Mouse (Mus musculus): ENCODE measurements around the gene Gse1.

DNA sequence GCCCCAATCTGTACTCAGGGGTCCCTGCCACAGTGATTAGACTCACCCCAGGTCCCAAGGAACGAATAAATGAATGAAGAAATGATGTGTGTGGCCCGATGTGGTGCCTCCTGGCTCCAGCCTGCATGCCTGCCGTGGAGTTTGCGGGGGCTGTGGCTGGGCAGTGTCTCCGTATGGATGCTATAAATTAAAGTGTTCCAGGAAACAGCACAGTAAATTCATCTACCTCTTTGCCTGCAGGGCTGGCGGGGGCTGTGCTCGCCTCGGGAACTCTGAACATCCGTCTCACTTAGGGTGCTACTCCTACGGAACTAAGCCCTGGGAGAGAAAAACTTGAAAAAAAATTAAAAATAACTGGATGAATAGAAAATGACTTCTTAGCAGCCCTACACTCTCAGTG lies 123.8 kb downstream of the Gse1 start:
- no peak for TF ChIP-seq USF1 (IDR thresholded peaks at IDR 0.05; ENCODE audit: low read depth)
- no peak for TF ChIP-seq POLR2A (IDR thresholded peaks at IDR 0.05; ENCODE audit: insufficient read length, low read depth)
- TF ChIP-seq E2F4 (IDR thresholded peaks at IDR 0.05; ENCODE audit: insufficient read depth): no peak
- TF ChIP-seq CEBPB (IDR thresholded peaks at IDR 0.05; ENCODE audit: insufficient read depth, poor library complexity, severe bottlenecking): no peak
- no peak for TF ChIP-seq MAX (IDR thresholded peaks at IDR 0.05; ENCODE audit: low read depth)
- TF ChIP-seq TCF12 (IDR thresholded peaks at IDR 0.05; ENCODE audit: insufficient read depth, poor library complexity, severe bottlenecking): no peak
- TF ChIP-seq MYOD1 (IDR thresholded peaks at IDR 0.05; ENCODE audit: control insufficient read depth in 1 of 3, insufficient read length in 2 of 3, low read depth in 2 of 3): no peak
- TF ChIP-seq POLR2AphosphoS2 (IDR thresholded peaks at IDR 0.05; ENCODE audit: insufficient read length, low read depth): no peak

Data from myocyte (in vitro differentiated cells).